Mouse (Mus musculus): ENCODE data around the gene Mfap5.

Gene Mfap5

DNA sequence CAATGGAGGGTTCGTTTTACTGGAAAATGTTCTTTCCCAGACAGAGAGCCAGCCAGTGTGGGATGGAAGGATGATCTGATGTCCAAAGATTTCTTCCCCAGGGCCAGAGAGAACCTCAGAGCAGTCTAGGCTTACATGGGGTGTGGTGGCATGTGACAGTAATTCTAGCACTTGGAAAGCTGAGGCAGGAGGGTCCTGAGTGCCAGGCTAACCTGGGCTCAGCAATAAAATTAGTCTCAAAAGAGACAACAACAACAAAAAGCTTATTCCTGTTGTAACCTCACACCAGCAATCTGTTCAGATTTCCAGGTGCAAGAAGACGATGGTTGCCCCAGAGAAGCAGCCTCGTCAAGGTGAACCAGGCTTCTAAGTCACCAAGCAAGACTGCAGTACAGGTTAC lies at the start of gene Mfap5:
Gene Mfap5, plus strand, starts transcription at position 301 of the 400 bp plus-strand sequence.
- DNase-seq (ENCODE audit: low read depth, low spot score), result no peak

DNA sequence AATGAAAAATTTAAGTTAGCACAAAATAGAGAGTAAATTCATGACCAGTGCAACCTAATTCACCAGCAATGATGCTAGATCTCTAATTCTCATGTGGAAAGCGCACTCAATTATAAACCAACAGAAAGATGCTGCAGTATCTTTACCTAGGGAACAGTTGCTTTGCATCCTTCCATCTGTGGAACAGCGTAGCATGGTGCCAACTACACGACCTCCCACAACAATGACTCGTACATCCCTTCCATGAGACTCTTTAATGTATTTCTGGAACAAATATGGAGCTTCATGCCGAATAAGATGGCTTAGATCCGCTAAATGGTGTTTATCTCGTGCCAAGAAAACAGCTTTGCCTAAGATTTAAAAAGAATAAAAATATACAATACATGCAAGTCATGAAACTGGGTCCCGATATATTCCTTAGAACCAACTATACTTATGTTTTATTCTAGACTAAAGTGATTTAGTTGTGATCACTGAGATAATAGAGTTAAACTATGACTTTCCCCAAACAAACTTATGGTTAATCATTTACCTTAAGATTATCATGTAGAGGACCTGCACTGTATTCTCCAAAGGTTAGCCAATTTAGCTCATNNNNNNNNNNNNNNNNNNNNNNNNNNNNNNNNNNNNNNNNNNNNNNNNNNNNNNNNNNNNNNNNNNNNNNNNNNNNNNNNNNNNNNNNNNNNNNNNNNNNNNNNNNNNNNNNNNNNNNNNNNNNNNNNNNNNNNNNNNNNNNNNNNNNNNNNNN lies 46.5 kb upstream of the Mfap5 start:
- no peak for DNase-seq (ENCODE audit: low read depth, low spot score)

DNA sequence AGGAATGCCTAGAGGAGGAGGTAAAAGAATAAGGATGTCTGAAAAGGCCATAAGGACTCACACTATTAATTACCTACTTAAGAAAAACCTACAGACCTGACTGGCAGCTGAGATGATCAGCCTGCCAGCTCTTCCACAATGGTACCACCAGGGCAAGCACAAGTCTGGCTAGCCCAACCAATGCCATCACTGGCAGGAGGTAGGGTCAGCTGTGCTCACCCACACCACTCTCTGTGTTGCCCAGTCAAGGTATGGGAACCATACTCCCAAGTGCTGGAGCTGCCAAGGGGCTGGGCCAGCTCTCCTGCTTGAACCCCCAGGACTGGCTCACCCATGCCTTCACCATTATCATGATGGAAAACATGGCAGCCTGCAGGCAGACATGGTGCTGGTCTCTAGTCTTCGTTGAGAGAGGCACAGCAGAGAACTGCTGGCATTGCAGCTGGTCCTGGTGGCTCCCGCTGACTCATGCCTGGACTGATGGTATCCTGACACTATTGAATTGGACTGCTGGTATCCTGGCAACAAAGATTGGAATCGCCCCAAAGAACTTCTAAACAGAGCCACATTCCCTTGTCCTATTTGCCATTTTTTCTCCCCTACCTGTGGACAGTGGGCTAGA lies 39.4 kb upstream of the Mfap5 start:
- DNase-seq (ENCODE audit: low read depth, low spot score), result no peak

DNA sequence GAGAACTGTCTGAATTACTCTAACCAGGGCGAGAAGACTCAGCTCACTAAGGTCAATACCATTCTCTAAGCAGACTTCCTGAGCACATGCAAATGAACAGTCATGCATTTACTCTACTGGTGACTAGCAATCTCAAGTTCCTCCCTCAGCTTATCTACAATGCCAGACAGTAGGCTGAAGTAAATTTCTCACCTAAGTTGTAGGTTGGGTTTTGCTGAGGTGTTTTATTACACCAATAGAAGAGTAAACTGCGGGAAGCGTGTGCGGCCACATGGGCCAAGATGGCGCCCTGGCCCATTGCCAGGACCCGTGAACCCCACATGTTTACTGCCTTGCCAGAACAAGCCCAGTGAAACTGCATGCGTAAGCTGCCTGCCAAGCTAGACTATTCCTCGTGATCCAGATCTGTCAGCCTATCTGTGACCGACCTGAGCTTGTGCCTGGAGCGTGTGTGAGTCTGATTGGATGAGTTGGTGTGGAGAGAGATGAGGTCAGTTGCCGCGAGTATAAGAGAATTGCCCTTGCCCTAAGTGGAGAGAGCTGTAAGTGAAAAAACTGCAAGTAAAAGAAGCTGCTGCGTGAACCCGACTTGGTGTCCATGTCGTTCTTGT lies 36.5 kb upstream of the Mfap5 start:
- DNase-seq (ENCODE audit: low read depth, low spot score), result peak; percentile 94

DNA sequence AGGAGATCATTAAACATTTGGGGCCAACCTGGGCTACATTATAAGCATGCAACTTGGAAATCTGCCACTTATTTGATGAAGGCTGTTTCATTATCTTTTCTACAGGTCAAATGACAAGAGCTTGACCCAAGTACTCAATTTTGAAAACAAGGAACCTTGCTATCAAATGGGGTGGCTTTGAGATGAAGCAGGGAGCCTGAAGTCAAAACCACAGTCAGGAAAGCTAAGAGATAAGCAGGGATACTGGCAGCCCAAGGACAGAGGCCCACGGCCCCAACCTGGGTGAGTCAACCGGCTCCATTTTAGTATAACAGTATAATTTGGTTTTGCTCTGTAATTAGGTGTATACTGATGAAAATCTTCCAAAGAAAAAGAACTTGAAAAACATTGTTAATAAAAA lies 35.4 kb upstream of the Mfap5 start:
- DNase-seq (ENCODE audit: low read depth, low spot score), result no peak

DNA sequence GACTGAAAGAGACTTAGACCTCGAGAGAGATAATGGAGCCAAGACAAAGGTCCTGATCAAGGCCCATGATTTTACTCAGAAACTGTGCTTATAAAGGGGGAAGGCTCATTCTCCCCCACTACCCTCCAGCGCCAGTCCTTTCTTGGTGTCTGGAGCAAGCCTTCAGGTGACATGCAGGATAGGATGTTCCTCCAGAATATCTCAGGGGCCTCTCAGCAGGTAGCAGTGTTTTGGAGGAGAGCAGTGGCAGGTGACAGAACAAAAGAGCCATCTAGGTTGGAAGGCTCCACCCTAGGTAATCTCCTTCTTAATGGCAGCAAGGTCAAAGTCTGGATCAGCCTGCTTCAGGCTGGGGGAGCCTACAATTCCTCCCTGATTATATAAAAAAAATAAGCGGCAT lies 34.2 kb upstream of the Mfap5 start:
- DNase-seq (ENCODE audit: low read depth, low spot score), result peak; percentile 53

DNA sequence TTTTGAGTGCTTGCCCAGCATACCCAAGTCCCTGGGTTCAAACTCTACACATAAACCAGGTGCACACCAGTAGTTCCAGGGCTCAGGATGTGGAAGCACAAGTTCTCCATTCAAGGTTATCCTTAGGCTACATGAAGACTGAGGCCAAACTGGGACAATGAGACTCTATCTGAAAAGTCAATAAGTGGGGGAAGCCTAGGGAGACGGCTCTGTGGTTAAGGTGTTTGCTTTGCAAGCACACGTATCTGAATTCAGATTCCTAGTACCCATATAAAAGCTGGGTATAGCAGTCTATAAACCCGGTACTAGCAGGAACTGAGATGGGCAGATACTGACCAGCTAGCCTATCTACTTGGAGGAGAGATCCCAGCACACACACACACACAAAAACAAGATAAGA lies 27.6 kb upstream of the Mfap5 start:
- DNase-seq (ENCODE audit: low read depth, low spot score), result no peak

DNA sequence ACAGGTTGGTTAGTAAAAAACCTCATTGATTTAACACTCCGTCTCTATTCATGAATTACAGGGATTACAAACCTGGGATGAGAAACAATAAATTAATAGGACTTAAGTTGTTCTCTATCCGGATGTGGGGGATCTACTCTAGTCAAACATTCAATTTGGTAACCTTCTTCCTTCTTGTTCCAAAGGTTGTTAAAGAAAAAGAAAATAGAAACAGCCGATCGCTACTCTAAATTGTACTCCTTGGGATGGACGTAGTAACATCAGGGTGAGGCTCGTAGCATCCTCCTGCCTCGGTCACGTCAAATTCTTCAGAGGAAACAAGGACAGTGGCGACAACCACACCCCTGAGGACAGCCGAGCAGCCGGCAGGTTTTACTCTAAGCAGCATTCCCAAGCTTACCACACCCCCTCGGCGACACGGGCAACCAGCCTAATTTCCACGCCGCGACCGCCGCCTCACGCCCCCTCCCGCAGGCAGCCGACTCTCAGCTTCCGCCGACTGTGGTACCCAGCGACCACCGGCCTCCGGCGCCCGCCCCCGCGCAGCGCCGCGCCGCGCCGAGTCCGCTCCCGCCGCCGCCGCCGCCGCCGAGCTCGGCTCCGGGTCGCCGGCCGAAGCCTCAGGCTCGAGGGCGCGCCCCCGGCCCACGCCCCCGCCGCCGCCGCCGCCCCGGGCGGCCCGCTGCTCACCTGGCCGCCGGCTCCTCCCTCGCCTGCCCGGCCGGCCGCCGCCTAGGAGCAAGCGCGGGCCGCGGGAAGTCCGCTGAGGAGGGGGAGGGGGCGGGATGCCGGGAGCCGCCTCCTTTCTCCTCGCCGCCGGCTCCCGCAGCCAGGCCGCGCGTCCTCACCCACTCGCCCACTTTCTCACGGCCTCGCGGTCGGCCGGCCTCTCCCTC lies 20.0 kb upstream of the Mfap5 start:
- peak; percentile 81 for DNase-seq (ENCODE audit: low read depth, low spot score)

DNA sequence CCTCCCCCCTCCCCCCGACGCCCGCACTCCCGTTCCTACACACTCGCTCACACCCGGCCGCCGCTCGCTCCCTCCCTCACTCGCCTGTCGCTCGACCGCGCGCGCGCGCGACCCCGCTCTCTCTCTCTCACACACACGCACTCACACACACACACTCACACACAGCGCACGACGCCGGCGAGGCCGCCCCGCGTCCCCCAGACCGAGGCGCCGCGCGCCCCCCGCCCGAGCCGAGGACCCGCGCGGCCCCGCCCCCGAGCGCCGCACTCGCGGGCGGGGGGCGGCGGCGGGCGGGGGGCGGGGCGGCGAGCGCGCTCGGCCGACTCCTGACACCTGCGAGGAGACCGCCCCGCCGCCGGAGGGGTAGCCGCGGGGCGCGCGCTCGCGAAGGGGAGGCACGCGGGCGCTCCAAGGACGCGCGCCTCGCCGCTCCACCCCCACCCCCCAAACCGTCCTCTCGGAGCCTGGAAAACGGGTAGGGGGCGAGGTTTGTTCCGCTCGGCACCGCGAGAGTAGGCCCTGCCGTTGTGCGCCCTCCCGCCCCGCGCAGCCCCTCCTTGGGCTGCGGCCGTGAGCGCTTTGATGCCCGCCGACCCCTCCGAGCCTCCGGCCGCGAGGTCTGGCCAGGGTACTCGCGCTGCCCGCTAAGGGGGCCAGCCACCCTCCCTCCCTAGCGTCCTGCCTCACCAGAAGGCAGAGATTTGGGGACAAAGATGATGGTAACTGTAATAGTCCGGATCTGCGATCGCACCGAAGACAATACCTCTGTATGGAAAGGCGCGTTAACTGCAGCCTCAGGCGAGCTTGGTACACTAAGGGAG lies 19.1 kb upstream of the Mfap5 start:
- peak; percentile 94 for DNase-seq (ENCODE audit: low read depth, low spot score)

DNA sequence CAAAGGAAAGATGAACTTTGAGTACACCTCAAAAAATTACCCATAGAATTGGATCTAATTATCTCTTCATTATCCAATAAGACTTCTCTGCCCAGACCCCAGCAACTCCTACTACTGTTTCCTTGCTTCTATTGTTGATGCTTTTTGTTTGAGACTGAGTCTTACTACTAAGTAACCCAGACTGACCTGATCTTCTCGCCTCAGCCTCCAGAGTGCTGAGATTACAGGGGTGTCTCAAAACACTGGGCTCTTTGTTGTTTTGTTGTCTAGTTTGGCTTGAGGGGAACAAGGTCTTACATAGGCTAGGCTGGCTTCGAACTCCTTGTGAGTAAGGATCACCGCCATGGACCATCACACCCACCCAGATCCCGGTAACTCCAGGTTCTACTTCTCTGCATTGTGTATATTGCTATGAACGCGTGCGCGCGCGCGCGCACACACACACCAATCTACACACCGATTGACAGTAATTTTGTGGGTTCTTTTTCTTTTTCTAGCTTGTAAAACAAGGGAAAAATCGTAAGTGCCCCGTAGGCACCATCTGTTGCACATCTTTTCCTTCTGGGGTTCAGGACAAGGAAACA lies 14.6 kb upstream of the Mfap5 start:
- DNase-seq (ENCODE audit: low read depth, low spot score), result no peak

DNA sequence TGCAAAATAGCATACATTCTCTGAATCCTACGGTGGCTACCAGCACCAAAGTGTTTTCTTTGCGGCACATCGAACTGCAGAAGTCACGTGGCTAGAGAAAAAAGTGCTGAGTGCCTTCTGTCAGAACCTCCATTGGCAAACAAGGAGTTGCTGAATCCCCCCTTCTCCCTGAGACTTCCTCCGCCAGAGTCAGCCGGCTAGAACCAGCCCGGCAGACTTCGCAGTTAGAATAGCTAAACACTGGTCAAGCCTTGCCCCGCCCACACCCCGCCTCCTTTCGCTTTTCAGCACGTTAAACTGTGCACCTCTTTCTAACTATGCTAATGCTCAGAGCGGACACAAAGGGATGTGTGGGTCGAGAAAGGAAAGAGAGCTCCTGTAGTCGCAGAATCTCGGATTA lies 14.1 kb upstream of the Mfap5 start:
- DNase-seq (ENCODE audit: low read depth, low spot score), result peak; percentile 99

DNA sequence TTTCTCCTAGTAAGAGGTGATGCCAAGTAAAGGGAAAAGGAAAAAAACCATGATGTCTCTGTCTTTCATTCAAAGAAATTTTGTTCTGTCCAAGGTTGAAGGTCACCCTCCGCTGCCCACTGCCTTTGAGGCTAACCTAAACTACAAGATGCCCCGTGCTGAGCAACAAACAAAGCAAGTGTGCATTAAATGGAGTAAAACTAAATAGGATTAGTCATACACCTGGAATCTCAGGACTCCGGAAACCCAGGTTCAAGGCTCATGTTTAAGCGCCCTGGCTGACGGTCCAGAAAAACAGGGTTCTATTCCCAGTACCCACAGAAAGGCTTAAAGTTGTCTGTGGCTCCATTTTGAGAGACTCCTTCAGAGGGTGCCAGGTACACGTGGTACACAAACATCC lies 13.2 kb upstream of the Mfap5 start:
- no peak for DNase-seq (ENCODE audit: low read depth, low spot score)

DNA sequence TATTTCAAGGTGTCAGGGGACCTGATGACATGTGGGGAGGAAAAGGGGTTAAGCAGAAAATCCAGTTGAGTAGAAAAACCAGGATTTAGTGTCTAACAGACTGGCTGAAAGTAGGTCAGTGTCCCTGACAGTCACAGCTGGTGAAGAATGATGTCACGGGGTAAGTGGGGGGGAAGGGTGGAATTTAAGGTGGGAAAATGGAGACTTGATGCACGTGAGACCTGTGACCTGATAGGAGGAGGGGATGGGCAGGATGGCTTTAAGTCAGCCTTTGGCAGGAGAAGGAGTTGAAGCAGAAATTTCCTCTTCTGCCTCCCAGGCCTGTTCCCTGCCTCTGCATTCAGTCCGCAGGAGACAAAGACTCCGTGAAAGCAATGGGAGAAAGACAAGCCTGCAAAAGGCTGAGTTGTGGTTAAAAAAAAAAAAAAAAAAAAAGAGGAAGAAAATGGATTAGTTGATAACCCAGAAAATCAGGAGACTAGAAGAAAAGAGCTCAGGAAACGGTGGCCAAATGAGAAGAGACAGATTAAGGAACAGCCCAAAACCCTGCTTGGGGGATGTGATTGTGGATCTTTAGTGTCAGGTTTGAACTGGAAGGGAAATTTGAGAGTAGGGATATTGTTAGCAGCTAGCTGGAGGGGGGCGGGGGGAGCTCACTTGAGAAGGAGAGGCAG lies 11.7 kb upstream of the Mfap5 start:
- peak; percentile 29 for DNase-seq (ENCODE audit: low read depth, low spot score)

DNA sequence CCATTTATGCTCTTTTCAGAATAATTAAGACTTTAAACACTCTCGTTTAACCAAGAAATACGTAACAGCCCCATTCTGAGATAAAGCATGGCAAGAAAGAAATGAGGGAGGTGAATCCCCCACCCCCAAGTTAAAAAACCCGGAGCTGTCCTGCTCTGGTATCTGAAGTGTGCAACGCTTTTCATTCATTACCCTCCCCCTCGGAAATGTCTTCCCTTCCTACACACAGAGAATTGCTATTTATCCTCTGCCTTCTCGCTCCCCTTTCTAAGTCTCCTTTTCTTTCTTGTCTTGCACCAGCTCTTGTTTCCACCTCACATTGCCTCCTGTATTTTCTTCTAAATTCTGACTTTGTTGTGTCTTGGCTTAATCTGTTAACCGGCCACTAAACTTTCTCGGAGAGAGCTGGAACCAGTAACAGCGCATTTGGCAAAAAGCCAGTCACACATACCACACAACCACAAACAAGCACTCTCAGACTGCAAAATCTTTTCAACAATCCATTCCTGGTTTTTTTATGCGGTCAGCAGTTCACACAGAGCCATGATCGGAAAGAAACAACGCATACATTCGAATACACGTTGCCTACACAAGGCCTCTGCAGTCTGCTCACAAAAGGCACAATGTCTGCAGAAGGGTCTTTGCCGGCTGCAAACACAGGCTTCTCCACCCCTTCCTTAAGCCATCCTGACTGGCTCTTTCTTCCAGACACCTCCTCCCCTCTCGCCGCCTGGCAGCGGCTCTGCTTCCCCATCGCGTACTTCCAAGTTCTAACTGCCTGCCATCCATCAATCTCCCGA lies 10.4 kb upstream of the Mfap5 start:
- DNase-seq (ENCODE audit: low read depth, low spot score), result peak; percentile 40

DNA sequence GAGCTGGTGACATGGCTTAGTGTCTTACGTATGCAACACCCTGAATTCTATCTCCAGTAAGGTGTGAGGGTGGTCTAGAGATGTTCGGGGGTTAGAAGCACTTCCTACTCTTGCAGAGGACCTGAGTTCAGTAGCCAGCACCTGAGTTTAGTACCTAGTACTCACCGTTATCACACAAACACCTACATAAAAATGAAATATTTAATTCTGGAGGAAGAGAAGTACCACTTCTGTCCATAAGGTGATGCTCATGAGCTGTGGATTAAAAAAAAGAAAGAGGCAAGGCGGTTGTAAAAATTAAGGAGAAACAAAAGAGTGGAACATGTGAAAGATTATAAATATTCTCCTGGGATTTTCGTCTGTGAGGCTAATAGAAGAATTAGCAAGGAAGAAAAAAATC lies 9.1 kb upstream of the Mfap5 start:
- DNase-seq (ENCODE audit: low read depth, low spot score), result peak; percentile 28

DNA sequence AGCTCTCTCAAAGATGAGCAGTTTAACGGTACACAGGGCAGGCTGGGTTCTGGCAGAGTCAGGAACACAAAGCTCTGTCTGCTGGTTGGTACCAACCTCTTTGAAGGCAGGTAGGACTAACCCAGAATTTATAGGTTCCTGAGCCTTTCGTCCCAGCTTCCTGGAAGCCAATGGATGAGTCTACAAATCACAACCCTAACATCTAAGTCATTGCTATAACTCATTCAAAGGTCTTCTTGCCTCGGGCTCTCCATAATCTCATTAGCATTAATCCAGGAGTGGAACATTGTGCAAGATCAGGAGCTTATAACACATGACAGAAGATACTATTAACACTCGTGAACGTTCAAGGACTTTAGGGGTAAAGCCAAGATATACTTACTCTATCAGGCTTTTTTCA lies 7.0 kb upstream of the Mfap5 start, which contains the start of gene Rimklb:
Gene Rimklb, minus strand, starts transcription at position 101 of the 400 bp plus-strand sequence.
- DNase-seq (ENCODE audit: low read depth, low spot score), result no peak

DNA sequence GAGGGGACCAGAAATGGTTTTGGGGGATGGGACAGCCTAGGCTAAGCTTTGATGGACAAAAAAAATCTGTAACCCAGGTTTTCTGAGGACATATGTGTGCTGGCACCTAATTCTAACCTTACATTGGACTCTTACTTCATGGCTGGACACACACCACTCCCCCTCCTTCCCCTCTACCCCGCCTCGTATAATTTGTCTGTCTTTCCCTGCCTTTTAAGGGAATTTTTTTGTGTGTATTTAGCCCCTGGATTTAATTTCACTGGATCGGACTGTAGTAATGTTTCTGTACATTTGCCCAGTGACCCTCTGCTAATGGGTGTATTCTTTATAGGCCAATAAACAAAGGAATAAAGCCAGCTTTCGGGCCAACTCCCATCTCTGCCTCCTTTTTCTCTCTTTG lies 604 bp upstream of the Mfap5 start:
- no peak for DNase-seq (ENCODE audit: low read depth, low spot score)

DNA sequence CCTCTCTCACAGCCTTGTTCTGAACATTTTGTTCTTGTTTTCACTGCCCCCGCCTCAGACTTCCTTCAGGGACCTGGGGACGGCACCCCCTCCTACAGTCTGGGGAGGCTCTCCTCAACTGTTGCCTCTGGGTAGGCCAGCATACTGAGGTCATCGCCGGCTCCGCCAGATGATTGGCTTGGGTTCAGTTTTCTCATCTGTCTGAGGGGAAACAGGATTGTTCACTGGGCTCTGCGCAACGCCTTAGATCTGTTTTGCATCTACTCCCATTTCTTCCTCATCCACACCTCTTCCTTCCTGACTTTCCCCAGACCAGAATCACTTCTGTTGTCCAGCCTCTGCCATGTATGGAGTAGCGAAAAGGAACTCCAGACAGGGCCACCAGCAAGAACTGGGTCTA lies 2.8 kb downstream of the Mfap5 start:
- no peak for DNase-seq (ENCODE audit: low read depth, low spot score)

Data from ZHBTc4 (cell line).